Mouse (Mus musculus): Measurements from ENCODE around the gene Ubxn6. TPM values are rescaled to one million over a fixed set of nuclear protein-coding genes. Genes with fewer than 3 reads are reported as not detected.

Gene Ubxn6
- total and polyA plus RNA-seq, 3 experiments: 28.2 to 42.2 TPM; not detected in 1

DNA sequence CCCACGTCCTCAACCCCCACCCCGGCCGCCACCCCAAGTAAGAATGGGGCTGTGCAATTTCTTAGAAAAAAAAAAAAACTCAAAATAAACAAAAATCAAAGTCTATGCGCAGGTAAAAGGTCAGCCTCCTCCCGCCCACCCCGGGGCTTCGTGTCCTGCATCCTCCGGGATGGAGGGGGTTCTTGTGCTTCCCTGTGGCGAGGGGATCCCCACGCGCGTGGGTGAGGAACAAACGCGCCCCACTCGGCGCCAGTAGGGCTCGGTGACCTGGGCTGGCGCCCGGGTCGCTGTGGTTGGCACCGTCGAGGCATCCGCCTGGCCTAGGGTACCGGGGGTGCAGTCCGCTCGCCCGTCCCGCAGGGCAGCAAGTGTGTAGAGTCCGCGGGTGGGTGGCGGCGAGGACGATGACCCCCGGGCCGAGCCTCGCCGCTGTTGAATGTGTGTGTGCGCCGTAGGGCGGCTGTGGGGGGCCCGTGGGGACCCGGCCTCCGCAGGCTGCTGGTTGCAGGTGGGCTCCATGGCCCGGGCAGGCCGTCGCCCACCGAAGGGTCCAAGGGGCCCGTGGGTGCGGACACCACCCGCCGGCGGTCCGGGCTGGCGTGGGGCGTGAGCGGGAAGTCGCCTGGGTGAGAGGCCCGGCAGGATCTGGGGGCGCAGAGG, 49.0 kb upstream of the Ubxn6 start:
- no peak for TF ChIP-seq E2F4 (IDR thresholded peaks at IDR 0.05; ENCODE audit: borderline replicate concordance, low read depth, low read length)
- TF ChIP-seq POLR2AphosphoS5 (IDR thresholded peaks at IDR 0.05; ENCODE audit: borderline replicate concordance, low read depth, low read length): no peak
- TF ChIP-seq SMC3 (IDR thresholded peaks at IDR 0.05; ENCODE audit: low read depth, low read length): no peak
- no peak for TF ChIP-seq ZKSCAN1 (IDR thresholded peaks at IDR 0.05; ENCODE audit: low read depth, low read length)
- no peak for TF ChIP-seq POLR2AphosphoS2 (IDR thresholded peaks at IDR 0.05; ENCODE audit: low read length)
- TF ChIP-seq RAD21 (IDR thresholded peaks at IDR 0.05; ENCODE audit: low read depth, low read length): no peak
- TF ChIP-seq POLR2A (IDR thresholded peaks at IDR 0.05; ENCODE audit: control insufficient read depth in 1 of 2, insufficient read depth in 1 of 2, low read depth in 1 of 2, low read length in 2 of 2, poor library complexity in 1 of 2): no peak
- TF ChIP-seq MYC (IDR thresholded peaks at IDR 0.05; ENCODE audit: low read depth, low read length): no peak
- TF ChIP-seq MEF2A (IDR thresholded peaks at IDR 0.05; ENCODE audit: extremely low read depth, insufficient replicate concordance, low read depth, low read length, poor library complexity, severe bottlenecking): no peak
- TF ChIP-seq EP300 (IDR thresholded peaks at IDR 0.05; ENCODE audit: low read depth in 1 of 2, low read length in 2 of 2): no peak
- no peak for TF ChIP-seq RCOR1 (IDR thresholded peaks at IDR 0.05; ENCODE audit: low read depth, low read length)
- TF ChIP-seq MAZ (IDR thresholded peaks at IDR 0.05; ENCODE audit: low read depth, low read length): no peak
- no peak for TF ChIP-seq NRF1 (IDR thresholded peaks at IDR 0.05; ENCODE audit: insufficient read depth, low read depth, low read length, poor library complexity, severe bottlenecking)
- TF ChIP-seq TBP (IDR thresholded peaks at IDR 0.05; ENCODE audit: low read depth, low read length): no peak
- no peak for TF ChIP-seq SIN3A (IDR thresholded peaks at IDR 0.05; ENCODE audit: low read length)
- no peak for TF ChIP-seq KAT2A (conservative IDR thresholded peaks at IDR 0.05; ENCODE audit: low read depth, low read length)
- no peak for TF ChIP-seq ZNF384 (IDR thresholded peaks at IDR 0.05; ENCODE audit: low read depth, low read length)
- no peak for TF ChIP-seq CTCF (IDR thresholded peaks at IDR 0.05 in 2 of 3, conservative IDR thresholded peaks at IDR 0.05 in 1 of 3; ENCODE audit: control insufficient read depth in 1 of 3, insufficient read depth in 1 of 3, low read depth in 2 of 3, low read length in 3 of 3, poor library complexity in 1 of 3, severe bottlenecking in 1 of 3)
- no peak for TF ChIP-seq CHD2 (IDR thresholded peaks at IDR 0.05; ENCODE audit: low read length)
- TF ChIP-seq UBTF (IDR thresholded peaks at IDR 0.05; ENCODE audit: borderline replicate concordance, insufficient read depth, low read depth, low read length): no peak
- Histone ChIP-seq H3K9me3 (replicated peaks; ENCODE audit: insufficient read depth, low read length) (no peaks in the 10 kb centered on the region), H3K79me2 (ENCODE audit: control insufficient read depth, insufficient read depth, low read length, poor library complexity) (no peaks in the 10 kb centered on the region), H3K4me1 (ENCODE audit: control insufficient read depth in 1 of 2, insufficient read depth in 2 of 2, low read length in 2 of 2) (no peaks in the 10 kb centered on the region), H3K36me3 (ENCODE audit: control insufficient read depth in 1 of 2, insufficient read depth in 2 of 2, low read length in 2 of 2) (no peaks in the 10 kb centered on the region), H3K27me3 (ENCODE audit: control insufficient read depth in 1 of 2, insufficient read depth in 2 of 2, low read length in 2 of 2) (no peaks in the 10 kb centered on the region), H3K4me3 (ENCODE audit: control insufficient read depth in 1 of 2, insufficient read depth in 1 of 2, low read depth in 2 of 2, low read length in 2 of 2) (no peak overlapping the region), H3K9ac (ENCODE audit: control insufficient read depth, low read depth, low read length, poor library complexity, severe bottlenecking) (no peak overlapping the region), H3K27ac (ENCODE audit: control insufficient read depth, low read depth, low read length) (no peak overlapping the region)
- no peak for DNase-seq (ENCODE audit: low read depth, low spot score)

DNA sequence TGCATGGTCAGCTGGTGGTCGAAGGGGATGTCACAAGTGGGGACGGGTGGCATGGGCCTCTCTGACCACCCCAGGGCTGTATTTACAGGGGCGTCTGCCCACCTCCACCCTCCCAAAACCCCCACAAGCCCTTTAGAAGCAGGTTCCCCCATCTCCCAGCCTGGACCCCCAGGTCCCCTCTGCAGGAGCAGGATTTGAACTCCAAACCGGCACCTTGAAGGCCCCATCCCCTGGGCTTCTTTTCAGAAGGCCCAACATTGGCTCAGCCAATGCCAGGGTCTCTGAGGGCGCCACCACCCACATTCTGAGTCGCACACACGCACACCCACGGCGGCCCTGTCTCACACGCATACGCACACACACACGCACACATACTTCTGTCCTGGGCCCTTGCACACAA, 48.3 kb upstream of the Ubxn6 start:
- no peaks in the 10 kb centered on the region for H3K79me2 ChIP-seq (ENCODE audit: control insufficient read depth, insufficient read depth, low read length, poor library complexity)
- TF ChIP-seq TCF12 (IDR thresholded peaks at IDR 0.05; ENCODE audit: low read depth, low read length) (no peak), POLR2A (IDR thresholded peaks at IDR 0.05; ENCODE audit: control insufficient read depth in 1 of 2, insufficient read depth in 1 of 2, low read depth in 1 of 2, low read length in 2 of 2, poor library complexity in 1 of 2) (no peak), POLR2AphosphoS2 (IDR thresholded peaks at IDR 0.05; ENCODE audit: low read length) (no peak), GABPA (IDR thresholded peaks at IDR 0.05; ENCODE audit: low read depth, low read length) (no peak), HCFC1 (IDR thresholded peaks at IDR 0.05; ENCODE audit: low read depth, low read length) (no peak), CTCF (IDR thresholded peaks at IDR 0.05 in 2 of 3, conservative IDR thresholded peaks at IDR 0.05 in 1 of 3; ENCODE audit: control insufficient read depth in 1 of 3, insufficient read depth in 1 of 3, low read depth in 2 of 3, low read length in 3 of 3, poor library complexity in 1 of 3, severe bottlenecking in 1 of 3) (no peak), ZNF384 (IDR thresholded peaks at IDR 0.05; ENCODE audit: low read depth, low read length) (no peak), UBTF (IDR thresholded peaks at IDR 0.05; ENCODE audit: borderline replicate concordance, insufficient read depth, low read depth, low read length) (no peak), MYC (IDR thresholded peaks at IDR 0.05; ENCODE audit: low read depth, low read length) (no peak), TBP (IDR thresholded peaks at IDR 0.05; ENCODE audit: low read depth, low read length) (no peak), ETS1 (IDR thresholded peaks at IDR 0.05; ENCODE audit: low read depth, low read length) (no peak), RAD21 (IDR thresholded peaks at IDR 0.05; ENCODE audit: low read depth, low read length) (no peak), NELFE (IDR thresholded peaks at IDR 0.05; ENCODE audit: low read depth, low read length) (no peak), ELF1 (IDR thresholded peaks at IDR 0.05; ENCODE audit: low read depth, low read length) (no peak), MAX (IDR thresholded peaks at IDR 0.05; ENCODE audit: low read length) (no peak), ZMIZ1 (IDR thresholded peaks at IDR 0.05; ENCODE audit: low read depth, low read length) (no peak), E2F4 (IDR thresholded peaks at IDR 0.05; ENCODE audit: borderline replicate concordance, low read depth, low read length) (no peak)
- no peak overlapping the region for H3K9ac ChIP-seq (ENCODE audit: control insufficient read depth, low read depth, low read length, poor library complexity, severe bottlenecking)
- no peaks in the 10 kb centered on the region for H3K4me1 ChIP-seq (ENCODE audit: control insufficient read depth in 1 of 2, insufficient read depth in 2 of 2, low read length in 2 of 2)
- no peaks in the 10 kb centered on the region for H3K9me3 ChIP-seq (replicated peaks; ENCODE audit: insufficient read depth, low read length)
- no peak overlapping the region for H3K4me3 ChIP-seq (ENCODE audit: control insufficient read depth in 1 of 2, insufficient read depth in 1 of 2, low read depth in 2 of 2, low read length in 2 of 2)
- H3K36me3 ChIP-seq (ENCODE audit: control insufficient read depth in 1 of 2, insufficient read depth in 2 of 2, low read length in 2 of 2): no peaks in the 10 kb centered on the region
- no peaks in the 10 kb centered on the region for H3K27me3 ChIP-seq (ENCODE audit: control insufficient read depth in 1 of 2, insufficient read depth in 2 of 2, low read length in 2 of 2)
- no peak for DNase-seq (ENCODE audit: low read depth, low spot score)
- no peak overlapping the region for H3K27ac ChIP-seq (ENCODE audit: control insufficient read depth, low read depth, low read length)

Data from MEL (cell line).